Mouse (Mus musculus) thymus, postnatal 14 days (tissue): ENCODE data around the gene Srsf4.

Experiments
- DNase-seq: peaks from one replicate; pipeline ENCODE4 v3.0.0; 2021

Srsf4 gene

DNA sequence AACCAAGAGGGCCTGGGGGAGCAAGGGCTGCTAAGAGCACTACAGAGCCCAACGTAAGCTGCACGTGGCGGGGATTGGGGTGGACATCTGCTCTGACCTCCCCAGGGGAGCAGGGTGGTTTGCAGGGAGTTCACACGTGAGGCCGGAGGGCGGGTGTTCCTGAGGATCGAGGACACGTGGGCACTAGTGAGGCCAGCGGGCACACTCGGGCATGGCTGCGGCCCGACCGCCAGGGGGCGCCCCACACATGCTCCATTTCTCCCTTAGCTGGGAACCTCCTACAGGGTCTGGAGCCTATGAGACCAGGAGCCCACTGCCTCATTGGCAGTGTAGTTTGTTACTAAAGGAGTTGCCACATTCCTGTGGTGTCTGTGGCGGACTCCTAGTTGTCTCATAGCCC is 43.0 kb downstream of the Srsf4 start:
- peak; percentile 80 for DNase-seq

DNA sequence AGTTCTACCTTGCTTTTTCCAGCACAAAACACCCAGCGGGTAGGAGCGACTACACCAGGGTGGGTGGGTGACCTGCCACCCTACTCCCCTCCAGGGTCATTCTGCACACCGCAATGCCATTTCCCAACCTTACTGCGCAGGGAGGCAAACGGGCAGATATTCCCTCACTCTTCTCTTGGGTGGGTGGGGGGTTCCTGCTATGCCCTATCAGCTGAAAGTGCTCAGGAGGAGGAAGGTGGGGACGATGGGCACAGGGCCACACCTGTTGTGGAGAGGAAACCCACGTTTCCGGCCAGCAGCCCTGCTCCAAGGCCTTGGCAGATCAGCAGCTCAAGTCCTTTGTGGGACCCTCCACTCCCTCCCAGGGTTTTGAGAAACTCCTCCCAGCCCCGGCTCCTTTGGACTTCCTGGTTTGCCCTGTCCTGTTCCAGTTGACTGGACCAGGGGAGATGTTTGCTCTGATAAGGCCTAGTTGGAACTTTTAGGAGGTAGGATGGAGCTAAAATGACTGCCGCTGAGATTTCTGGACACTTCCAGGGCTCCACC is 43.7 kb downstream of the Srsf4 start:
- DNase-seq: no peak

DNA sequence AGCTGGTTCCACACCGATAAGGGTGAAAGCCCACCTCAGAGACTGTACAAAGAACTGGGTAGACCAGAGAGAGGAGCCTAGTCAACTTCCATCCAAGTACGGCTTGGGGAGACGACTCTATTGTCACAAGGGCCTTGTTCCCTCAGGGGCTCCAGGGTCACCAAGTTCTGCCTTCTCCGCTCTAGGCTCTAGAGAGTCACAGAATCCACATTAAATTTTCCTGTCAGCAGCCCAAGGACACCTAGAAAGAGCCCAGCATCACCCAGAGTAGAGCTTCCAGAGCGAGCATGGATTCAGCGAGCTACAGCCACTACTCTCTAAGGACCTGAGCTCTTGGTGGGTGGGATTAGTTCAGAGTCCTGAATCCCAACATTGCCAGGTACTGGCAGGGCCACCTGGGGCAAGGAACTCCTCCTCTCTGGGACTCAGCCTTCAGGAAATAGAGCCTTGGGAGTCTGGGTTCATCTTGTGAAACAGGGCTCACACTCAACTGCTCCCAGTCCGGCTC is 44.7 kb downstream of the Srsf4 start:
- no peak for DNase-seq

DNA sequence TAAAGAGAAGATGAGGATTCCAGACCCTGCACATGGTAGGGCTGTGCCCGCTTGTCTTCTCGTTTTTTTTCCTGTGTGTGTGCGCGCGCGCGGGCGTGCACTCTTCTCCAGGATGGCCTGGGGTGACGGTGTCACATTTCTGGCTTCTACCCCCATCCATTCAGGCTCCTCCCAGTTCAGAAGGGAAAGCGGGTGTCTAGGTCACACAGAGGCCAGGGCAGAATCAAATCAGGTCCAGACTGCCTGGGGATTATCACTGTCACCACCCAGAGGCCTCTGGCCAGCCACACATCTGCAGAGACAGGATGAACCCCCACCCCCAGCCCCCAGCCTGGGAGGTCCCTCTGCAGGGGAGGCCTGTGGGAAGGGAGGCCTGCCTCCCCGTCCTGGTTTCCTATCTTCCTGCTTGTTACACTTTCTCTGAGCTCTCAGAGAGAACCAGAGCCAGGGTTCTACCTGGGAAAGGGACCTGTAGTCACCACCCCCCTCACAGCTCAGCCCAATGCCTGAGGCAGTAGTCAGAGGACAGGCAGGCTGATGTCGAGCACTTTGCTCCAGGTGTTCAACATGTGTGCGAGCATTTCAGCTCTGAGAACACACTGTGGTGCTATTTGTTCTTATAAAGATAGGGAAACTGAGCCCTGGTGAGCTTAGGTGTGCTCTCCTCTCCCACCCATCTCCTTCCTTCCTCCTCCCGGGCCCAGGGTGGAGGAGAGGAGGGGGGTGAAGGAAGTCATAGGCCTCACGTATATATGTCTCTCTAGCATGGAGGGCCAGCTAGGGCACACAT is 45.5 kb downstream of the Srsf4 start:
- no peak for DNase-seq

DNA sequence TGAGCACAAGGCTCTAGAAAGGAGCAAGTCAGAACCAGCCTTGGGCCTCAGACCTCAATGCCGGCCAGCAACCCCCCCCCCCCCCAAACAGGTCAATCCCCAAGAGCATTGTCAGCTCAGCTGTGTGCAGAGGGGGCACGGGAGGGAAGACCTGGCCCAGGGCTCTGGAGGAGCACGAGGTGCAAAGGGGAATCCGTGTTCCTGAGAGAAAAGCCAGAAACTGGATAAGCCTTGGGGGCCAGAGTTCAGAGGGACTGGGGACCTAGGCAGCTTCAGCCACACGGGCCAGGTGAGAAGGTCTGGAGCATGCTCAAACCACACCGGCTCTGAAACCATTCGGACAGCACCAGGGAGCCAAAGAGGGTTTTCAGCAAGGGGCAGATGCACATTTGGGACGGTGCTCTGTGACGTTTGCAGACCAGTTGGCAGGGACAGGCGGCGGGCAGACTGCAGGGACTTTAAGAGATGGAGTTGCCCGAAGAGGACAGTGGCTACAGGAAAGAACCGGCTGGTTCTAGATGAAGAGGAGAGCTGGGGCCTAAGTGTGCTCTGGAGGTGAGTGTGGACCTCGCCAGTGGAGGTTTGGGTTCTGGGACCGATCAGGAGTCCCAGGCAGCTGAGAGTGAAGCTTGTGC is 46.2 kb downstream of the Srsf4 start:
- DNase-seq: no peak

DNA sequence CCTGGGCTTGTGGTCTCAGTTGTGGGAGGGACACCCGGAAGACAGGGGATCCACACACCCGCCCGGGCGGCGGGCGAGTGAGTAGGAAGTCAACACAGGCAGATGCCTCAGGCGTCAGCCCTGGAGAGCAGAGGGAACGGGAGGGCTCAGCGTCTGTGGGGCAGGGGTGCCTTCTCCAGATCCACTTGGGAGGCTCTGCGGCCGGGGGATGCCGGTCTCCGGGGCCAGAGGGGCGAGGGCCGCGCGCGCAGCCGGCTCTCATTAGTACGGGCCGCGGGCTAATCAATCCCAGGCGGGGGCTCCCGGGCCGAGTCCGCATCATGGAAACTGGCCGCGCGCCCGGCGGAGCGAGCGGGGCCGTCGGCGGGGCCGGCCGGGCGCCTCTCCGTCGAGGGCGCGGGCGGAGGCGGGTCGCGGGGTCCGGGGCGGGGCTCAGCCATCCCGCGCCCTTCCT is 46.8 kb downstream of the Srsf4 start:
- DNase-seq: no peak

DNA sequence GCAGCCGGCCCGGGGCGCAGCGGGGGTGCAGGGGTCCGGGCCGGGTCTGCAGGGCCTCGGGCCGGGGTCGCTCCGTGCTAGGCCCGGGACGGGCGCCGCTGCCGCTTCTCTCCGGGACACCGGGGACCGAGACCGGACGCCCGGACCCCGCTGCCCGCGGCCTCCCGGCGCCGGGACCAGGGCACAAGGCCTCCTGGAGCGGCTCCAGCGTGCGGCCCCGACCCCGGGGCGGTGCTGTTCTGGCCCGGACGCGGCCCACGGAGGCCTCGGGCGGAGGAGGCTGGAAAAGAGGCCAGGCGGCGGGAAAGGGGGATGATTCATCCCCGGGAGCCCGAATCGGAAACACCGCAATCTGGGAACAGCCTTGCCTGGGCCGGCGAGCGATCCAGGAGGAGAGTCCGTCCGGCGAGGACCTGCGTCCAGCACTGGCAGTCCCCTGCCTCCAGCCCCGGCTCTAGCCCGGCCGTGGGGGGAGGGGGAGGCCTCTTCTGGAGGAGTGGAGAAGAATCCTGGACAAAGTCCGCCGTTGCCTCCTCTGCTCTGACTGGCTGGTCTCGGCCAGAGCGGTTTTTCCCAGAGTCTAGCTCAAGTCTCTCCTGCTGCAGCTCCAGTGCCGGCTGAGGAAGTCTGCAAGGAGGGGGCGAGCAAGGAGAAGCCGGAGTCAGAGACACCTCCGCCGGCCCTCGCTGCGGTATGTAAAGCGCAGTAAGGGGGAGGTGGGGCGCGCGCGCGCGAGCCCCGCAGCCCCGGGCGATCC is 47.4 kb downstream of the Srsf4 start:
- no peak for DNase-seq

DNA sequence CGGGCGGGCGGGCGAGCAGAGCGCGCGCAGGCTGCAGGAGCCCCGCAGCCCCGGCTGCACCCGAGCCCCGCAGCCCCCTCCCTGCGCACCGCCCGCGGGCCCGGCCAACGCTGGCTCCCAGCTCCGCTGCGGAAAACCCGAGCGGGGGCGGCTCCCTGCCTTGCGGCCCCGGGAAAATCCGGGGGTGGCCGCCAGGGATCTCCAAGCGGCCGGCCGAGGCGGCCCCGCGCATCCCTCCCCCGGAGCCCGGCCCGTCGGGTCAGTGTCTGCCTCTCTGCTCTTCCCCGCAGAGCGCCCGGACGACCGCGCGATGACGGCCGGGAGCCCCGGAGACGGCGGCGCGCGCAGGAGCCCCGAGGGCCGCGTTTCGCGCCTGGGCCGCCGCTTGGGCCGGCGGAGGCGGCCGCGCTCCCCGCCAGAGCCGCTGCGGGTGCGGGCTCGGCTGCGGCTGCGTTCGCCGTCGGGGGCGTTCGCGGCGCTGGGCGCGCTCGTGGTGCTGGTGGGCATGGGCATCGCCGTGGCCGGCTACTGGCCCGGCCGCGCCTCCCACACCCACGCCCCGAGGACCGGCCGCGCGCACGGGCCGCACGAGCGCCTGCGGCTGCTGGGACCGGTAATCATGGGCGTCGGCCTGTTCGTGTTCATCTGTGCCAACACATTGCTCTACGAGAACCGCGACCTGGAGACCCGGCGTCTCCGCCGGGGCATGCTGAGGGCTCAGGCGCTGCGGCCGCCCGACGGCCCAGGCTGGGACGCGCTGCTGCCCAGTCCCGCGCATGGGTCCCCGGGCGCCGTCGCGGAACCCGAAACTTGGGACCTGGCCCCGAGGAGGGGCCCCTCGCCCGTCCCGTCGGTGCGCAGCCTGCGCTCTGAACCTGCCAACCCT is 48.3 kb downstream of the Srsf4 start, which contains the start of gene Tmem200b:
Gene Tmem200b, plus strand, starts transcription at position 311 of the 886 bp plus-strand sequence.
- DNase-seq: no peak

DNA sequence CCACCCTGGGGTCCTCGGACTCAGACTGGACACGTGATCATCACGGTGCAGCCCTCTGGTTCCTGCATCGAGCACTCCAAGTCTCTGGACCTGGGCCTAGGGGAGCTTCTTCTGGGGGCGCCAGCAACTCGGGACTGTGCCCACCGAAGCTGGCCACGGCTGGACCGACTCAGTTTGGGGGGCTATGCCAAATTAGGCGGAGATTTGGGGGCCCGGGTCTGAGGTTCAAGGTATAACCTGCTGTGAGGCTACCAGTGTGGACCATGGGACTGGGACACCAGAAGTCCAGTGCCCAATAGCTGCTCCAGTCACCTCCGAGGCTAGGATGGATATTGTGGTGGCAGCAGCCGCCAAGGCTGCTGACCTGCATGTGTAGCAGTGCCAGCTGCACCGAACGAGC is 49.0 kb downstream of the Srsf4 start:
- no peak for DNase-seq

DNA sequence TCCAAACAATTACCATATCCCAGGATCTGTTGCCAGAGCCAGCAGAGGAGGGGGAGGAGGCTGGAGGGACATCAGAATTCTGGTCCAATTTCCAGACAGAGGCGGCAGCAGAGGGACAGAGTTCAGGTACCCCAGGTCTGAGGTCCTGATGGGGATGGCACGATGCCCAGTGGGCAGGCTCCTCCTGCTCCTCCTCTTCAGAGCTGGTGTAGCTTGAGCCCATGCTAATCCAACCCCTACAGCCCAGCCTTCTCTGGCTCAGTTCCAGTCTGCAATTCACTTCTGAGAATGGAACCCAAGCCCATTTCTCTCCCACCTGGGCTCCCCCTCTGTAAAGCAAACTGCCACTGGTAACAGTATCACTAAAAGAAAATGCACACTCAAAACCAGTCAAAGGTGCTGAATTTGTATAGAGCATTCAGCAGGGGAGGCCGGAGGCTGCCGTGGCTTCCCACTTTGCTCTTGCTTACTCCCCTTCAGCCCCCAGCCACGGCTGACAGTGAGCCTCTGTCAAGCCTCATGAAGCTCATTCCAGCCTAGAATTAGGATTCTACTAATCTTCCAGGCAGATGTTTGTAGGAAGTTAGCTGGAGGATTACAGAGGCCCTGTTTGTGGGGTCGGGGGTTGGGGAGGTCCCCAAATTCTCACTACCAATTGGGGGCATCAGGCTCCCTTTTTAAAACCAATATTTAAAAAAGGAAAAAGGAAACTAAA is 50.8 kb downstream of the Srsf4 start:
- no peak for DNase-seq

DNA sequence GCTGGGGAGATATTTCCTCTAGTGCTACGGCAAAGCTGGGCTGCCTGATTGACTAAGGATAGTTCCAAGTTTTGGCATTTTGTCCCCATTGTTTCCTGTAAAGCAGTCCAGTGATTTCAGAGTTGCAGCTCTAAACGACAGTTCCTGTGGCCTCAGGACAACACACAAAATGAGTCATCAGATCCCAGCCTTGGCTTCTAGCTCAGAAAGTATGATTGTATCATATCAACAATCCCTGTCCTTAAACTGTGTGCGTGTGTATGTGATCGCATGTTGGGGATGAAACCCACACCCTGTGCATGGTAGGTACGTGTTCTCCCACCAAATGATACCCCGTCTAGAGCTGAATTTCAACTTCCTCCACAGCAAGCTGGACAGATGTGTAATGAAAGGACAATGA is 55.7 kb downstream of the Srsf4 start:
- no peak for DNase-seq

DNA sequence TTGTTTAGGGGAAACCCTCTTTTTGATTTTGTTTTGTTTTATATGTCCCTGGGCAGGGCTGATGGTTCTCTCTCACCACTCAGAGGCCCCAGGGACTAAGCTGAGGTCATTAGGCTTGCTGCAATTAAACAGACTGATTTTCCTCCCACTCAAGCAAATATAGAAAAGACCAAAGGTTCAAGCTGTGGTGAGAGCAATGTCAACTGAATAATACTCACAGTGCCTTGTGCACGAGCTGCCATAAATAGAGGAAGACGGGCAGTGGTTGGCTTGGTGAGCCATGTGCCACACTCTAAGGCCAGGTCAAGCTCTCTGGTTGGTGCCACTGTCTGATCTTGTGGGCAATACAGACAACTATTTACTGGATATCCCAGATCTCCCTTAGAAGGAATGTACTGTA is 66.0 kb downstream of the Srsf4 start:
- no peak for DNase-seq

DNA sequence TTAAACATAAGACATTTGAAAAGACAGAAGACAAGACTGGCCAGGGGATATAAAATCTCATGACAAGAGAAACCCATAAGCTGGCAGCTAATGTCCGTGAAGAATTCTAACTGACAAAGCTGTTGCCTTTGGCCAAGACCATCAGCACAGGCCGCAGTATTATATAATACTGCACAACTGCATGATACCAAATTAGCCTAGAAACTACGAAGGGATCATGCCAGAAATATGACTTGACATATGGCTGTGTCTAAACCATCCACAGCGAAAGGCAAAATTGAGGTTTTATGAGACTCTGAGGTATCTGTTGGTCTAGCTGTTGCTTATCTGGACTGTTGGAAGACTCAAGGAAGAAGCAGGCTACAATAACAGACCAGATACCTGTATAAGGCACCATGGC is 67.4 kb downstream of the Srsf4 start:
- no peak for DNase-seq

DNA sequence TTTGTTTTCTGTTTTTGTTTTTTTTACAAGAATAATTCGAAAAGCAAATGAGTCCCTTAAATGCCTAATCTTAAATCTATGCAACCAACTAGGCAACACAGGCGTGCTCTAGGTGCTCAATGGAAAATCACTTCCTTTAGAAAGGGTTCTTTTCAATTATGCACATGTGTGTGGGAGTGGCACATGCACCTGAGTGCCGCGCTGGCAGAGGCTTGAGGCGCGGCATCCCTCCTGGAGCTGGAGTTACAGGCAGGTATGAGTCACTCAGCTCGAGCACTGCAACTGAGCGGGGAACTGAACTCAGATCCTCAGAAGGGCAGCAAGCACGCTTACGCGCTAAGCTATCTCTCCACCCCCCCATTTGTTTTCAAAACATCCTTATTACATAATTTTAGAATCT is 74.4 kb downstream of the Srsf4 start:
- DNase-seq: no peak

DNA sequence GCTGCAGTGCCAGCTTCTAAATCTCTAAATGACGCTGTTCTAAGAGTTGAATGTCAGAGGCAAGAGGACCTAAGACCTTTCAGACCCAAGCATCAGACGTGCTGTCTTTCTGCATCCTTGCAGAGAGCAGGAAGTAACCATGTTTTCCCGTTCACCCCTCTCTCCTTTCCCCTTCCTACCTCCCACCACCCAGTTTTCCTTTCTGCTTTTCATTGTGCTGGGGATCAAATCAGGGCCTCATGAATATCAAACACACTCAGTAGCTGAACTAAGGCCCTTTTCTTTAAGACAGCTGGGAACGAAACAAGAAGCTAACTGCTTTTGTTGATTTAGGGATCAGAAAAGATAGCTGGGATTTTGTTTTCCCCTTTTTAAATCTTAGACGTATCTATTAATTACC is 76.5 kb downstream of the Srsf4 start:
- DNase-seq: no peak

DNA sequence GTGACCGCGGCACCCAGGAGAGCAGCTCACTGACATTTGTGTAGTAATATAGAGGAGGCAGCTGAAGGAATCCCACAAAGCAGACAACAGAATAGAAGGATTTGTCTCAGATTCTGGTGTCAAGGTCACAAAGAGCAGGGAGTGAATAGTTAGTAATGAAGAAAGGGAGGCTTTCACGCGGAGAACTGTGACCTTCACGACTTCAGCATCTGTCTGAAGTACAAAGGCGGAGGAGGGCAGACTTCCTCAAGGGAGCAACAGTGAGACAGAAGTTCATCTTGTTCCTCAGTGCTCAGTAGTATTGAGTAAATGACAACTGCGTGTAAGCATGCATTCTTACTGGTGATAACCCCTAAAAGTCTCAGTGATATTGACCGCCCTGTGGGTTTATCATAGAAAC is 77.2 kb downstream of the Srsf4 start:
- DNase-seq: no peak
